In the genomic region with DNA sequence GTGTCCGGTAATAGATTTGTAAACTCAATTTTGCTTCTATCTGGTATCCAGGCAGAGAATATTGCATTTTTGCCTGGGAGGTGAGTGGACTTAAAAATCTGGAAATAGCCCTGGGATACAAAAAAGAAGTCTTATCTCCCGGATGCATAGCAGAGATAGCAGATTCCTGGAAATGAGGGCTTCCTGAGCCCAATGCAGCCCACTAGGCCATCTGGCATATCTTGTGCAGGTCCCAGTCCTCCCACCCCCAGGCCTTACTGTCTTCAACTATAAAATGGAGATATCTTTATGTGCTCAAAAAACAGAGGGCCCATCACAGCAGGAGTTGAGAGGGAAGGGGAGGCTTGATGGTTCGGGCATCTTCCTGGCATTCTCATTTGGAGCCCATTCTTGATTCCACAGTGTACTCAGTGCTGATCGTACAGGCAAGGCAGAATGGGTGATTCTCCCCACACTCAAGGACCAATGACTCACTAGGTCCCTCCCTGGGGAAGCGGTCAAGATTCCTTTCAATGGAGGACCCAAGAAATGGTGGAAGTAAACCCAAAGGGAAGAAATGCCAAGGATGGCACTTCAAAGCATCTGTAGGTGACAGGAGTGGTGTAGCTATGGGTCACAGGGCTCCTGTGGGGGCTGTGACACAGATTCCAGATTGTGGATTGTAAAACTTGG, we compare ENCODE assay signal across 27 mouse cellular contexts. TPM values are rescaled to one million over a fixed set of nuclear protein-coding genes. Genes with fewer than 3 reads are reported as not detected.
DNase-seq lines count a peak whose midpoint lies in the region; ATAC-seq and TF ChIP-seq lines count a peak whose summit lies in the region.
"Had no signal": no experiment of that assay in that cellular context is flagged by ENCODE, and none has a peak within 500 bp of the region (broad histone marks: within the 10 kb centered on the region; RNA-seq: fewer than 3 reads in every experiment).

No protein-coding gene starts in this region.

- 79% methylated on average over 5 of the region's 5 CpGs for WGBS in midbrain, embryonic 14.5 days
- WGBS in midbrain, embryonic 10.5 days, result 94% methylated on average over 5 of the region's 5 CpGs
- 64% methylated on average over 5 of the region's 5 CpGs for WGBS in neural tube, embryonic 14.5 days

- no peak overlapping the region for H3K4me2 ChIP-seq in midbrain, embryonic 14.5 days (ENCODE audit: low read length)
- H3K4me2 ChIP-seq in neural tube, embryonic 14.5 days (ENCODE audit: low read depth, low read length), result no peak overlapping the region
- H3K4me2 ChIP-seq: heart, embryonic 11.5 days; kidney, embryonic 15.5 days; limb, embryonic 12.5 days; liver, embryonic 15.5 days; lung, embryonic 14.5 days had no signal

- ATAC-seq in midbrain, embryonic 14.5 days (ENCODE audit: low FRiP score, low TSS enrichment), result no peak
- ATAC-seq in neural tube, embryonic 14.5 days (ENCODE audit: low read depth), result no peak
- ATAC-seq: forebrain, embryonic 14.5 days; inflammation-experienced regulatory T-cells, adult 6 months had no signal

- peaks cover 53% of the 10 kb centered on the region for H3K36me3 ChIP-seq in midbrain, embryonic 14.5 days (ENCODE audit: control insufficient read depth, insufficient read depth, low read length)
- H3K36me3 ChIP-seq in midbrain, embryonic 10.5 days, result peaks cover 72% of the 10 kb centered on the region
- H3K36me3 ChIP-seq in neural tube, embryonic 14.5 days (ENCODE audit: control insufficient read depth, insufficient read depth, low read length), result peaks cover 23% of the 10 kb centered on the region; the same call in 1 of the 2 replicates
- H3K36me3 ChIP-seq: G1E; kidney, embryonic 15.5 days; limb, embryonic 12.5 days; liver, embryonic 15.5 days had no signal

- no peak for TF ChIP-seq CTCF in layer of hippocampus, adult 2 months (conservative IDR thresholded peaks at IDR 0.05)

- no peaks in the 10 kb centered on the region for H3K27me3 ChIP-seq in midbrain, embryonic 14.5 days (ENCODE audit: control insufficient read depth, insufficient read depth, low read length)
- no peaks in the 10 kb centered on the region for H3K27me3 ChIP-seq in midbrain, embryonic 10.5 days (ENCODE audit: low read depth, poor library complexity, severe bottlenecking)
- H3K27me3 ChIP-seq in neural tube, embryonic 14.5 days (ENCODE audit: control insufficient read depth, insufficient read depth, low read length), result no peaks in the 10 kb centered on the region
- H3K27me3 ChIP-seq: kidney, embryonic 15.5 days; limb, embryonic 12.5 days; liver, embryonic 15.5 days had no signal

- DNase-seq in adrenal gland, adult 2 months, result peak; percentile 59
- DNase-seq in adrenal gland, adult 18-20 months (ENCODE audit: low spot score in 2 of 2), result no peak
- DNase-seq in layer of hippocampus, adult 2 months (ENCODE audit: low spot score in 2 of 2), result peak in 1 of 2 experiments; percentile 50
- DNase-seq in layer of hippocampus, adult 9-10 months (ENCODE audit: low spot score), result no peak
- DNase-seq in midbrain, embryonic 14.5 days, result no peak
- no peak for DNase-seq in midbrain, embryonic 10.5 days (ENCODE audit: low spot score)
- DNase-seq in lung, postnatal 25 days (ENCODE audit: low spot score), result no peak
- DNase-seq: cerebellum, adult 11 months; cerebellum, adult 9-10 months; cerebellum, postnatal 36 days; gastrocnemius, postnatal 25 days; heart, adult 11 months; heart, postnatal 36 days; kidney, adult 11 months; kidney, postnatal 25 days; lung, embryonic 14.5 days; lung, postnatal 36 days; thymus, adult 2 months; thymus, postnatal 36 days had no signal

- H3K9ac ChIP-seq in midbrain, embryonic 14.5 days (replicated peaks; ENCODE audit: low read length), result no peak overlapping the region
- no peak overlapping the region for H3K9ac ChIP-seq in neural tube, embryonic 14.5 days (replicated peaks; ENCODE audit: low read depth, low read length)
- H3K9ac ChIP-seq: kidney, embryonic 15.5 days; limb, embryonic 12.5 days; liver, embryonic 15.5 days; lung, embryonic 14.5 days had no signal

- H3K27ac ChIP-seq in layer of hippocampus, adult 2 months, result peak overlapping the region; percentile 92
- 0 out of 2 replicates have a peak overlapping the region, but pooled peaks have one; percentile 32 for H3K27ac ChIP-seq in midbrain, embryonic 14.5 days (replicated peaks; ENCODE audit: low read depth, low read length)
- no peak overlapping the region for H3K27ac ChIP-seq in midbrain, embryonic 10.5 days (replicated peaks)
- H3K27ac ChIP-seq in neural tube, embryonic 14.5 days (ENCODE audit: low read depth, low read length), result 0 out of 2 replicates have a peak overlapping the region, but pooled peaks have one; percentile 16
- H3K27ac ChIP-seq: kidney, embryonic 15.5 days; limb, embryonic 12.5 days; liver, embryonic 15.5 days had no signal

- H3K4me1 ChIP-seq in midbrain, embryonic 14.5 days (ENCODE audit: control insufficient read depth, insufficient read depth, low read length), result no peaks in the 10 kb centered on the region
- peaks cover 6% of the 10 kb centered on the region; the same call in 1 of the 2 replicates for H3K4me1 ChIP-seq in midbrain, embryonic 10.5 days
- no peaks in the 10 kb centered on the region for H3K4me1 ChIP-seq in neural tube, embryonic 14.5 days (ENCODE audit: control insufficient read depth, insufficient read depth, low read length)
- H3K4me1 ChIP-seq: kidney, embryonic 15.5 days; limb, embryonic 12.5 days had no signal

- H3K4me3 ChIP-seq in layer of hippocampus, adult 2 months, result no peak overlapping the region
- no peak overlapping the region for H3K4me3 ChIP-seq in midbrain, embryonic 14.5 days (replicated peaks; ENCODE audit: low read depth, low read length)
- H3K4me3 ChIP-seq in midbrain, embryonic 10.5 days, result no peak overlapping the region
- H3K4me3 ChIP-seq in neural tube, embryonic 14.5 days (ENCODE audit: low read depth, low read length), result no peak overlapping the region
- H3K4me3 ChIP-seq: kidney, embryonic 15.5 days; limb, embryonic 12.5 days; liver, embryonic 15.5 days had no signal

- H3K9me3 ChIP-seq in midbrain, embryonic 14.5 days (ENCODE audit: control insufficient read depth, low read length), result no peaks in the 10 kb centered on the region
- no peaks in the 10 kb centered on the region for H3K9me3 ChIP-seq in midbrain, embryonic 10.5 days (replicated peaks)
- no peaks in the 10 kb centered on the region for H3K9me3 ChIP-seq in neural tube, embryonic 14.5 days (ENCODE audit: control insufficient read depth, low read length)
- H3K9me3 ChIP-seq: kidney, embryonic 15.5 days; limb, embryonic 12.5 days; liver, embryonic 15.5 days had no signal

RNA-seq across cellular contexts. Expression of a gene that starts 24.1 kb away (rescaled TPM):
- total RNA-seq in adrenal gland, adult 2 months (2021), result 1 to 10 TPM; 5.3 to 7.5 TPM
- 0.61 and 0.62 TPM in 2 replicates for polyA plus RNA-seq in adrenal gland, adult 2 months (2012; rRNA removed)
- total RNA-seq in adrenal gland, adult 18-20 months (2021), result 1 to 10 TPM; 4.0 to 6.1 TPM
- total RNA-seq in layer of hippocampus, adult 2 months (2021), result 1 to 10 TPM; 8.2 to 8.6 TPM
- 12.1 and 14.8 TPM in 2 replicates for polyA plus RNA-seq in midbrain, embryonic 14.5 days (2014; fragmentation: Nextera tagmentation; extraction: Ambion mirVana)
- 50.0 and 54.2 TPM in 2 replicates for polyA plus RNA-seq in midbrain, embryonic 10.5 days (2016; fragmentation: Nextera tagmentation; extraction: Ambion mirVana)
- polyA plus RNA-seq in neural tube, embryonic 14.5 days (2014; fragmentation: Nextera tagmentation; extraction: Ambion mirVana), result 13.1 and 14.2 TPM in 2 replicates
